In genomic region chr6:8130149-8130548, GRCm38 (mm10) we compare ENCODE assay signal across 25 mouse cellular contexts.
"Had no signal": no experiment of that assay in that cellular context is flagged by ENCODE, and none has a peak within 500 bp of the region (broad histone marks: within the 10 kb centered on the region; RNA-seq: fewer than 3 reads in every experiment).

No protein-coding gene starts in this region.

- H3K4me3 ChIP-seq: gastrocnemius, adult 2 months; heart, adult 2 months; heart, embryonic 12.5 days; hindbrain, embryonic 10.5 days; intestine, embryonic 15.5 days; layer of hippocampus, adult 2 months; left cerebral cortex, adult 2 months; limb, embryonic 13.5 days; limb, embryonic 15.5 days; liver, embryonic 12.5 days had no signal

- H3K9me3 ChIP-seq: hindbrain, embryonic 10.5 days; intestine, embryonic 15.5 days; limb, embryonic 13.5 days; limb, embryonic 15.5 days; liver, embryonic 12.5 days had no signal

- H3K36me3 ChIP-seq: heart, embryonic 12.5 days; hindbrain, embryonic 10.5 days; intestine, embryonic 15.5 days; limb, embryonic 13.5 days; limb, embryonic 15.5 days; liver, embryonic 12.5 days had no signal

- DNase-seq: forebrain, postnatal 0 days; gastrocnemius, adult 2 months; gastrocnemius, postnatal 10 days; gastrocnemius, postnatal 25 days; heart, adult 2 months; heart, postnatal 10 days; heart, postnatal 4 days; kidney, adult 18-20 months; kidney, adult 8-10 months; kidney, postnatal 10 days; kidney, postnatal 25 days; kidney, postnatal 4 days had no signal

- H3K9ac ChIP-seq: forebrain, postnatal 0 days; heart, embryonic 12.5 days; hindbrain, embryonic 14.5 days; intestine, embryonic 15.5 days; limb, embryonic 13.5 days; limb, embryonic 15.5 days; liver, embryonic 12.5 days; liver, embryonic 14.5 days had no signal

- ATAC-seq: forebrain, postnatal 0 days; hindbrain, embryonic 16.5 days; inflammation-experienced regulatory T-cells, adult 6 months; intestine, embryonic 15.5 days; intestine, postnatal 0 days; liver, embryonic 12.5 days had no signal

- H3K27me3 ChIP-seq: heart, embryonic 12.5 days; intestine, embryonic 15.5 days; limb, embryonic 13.5 days; limb, embryonic 15.5 days; liver, embryonic 12.5 days had no signal

- H3K27ac ChIP-seq: gastrocnemius, adult 2 months; heart, adult 2 months; hindbrain, embryonic 10.5 days; hindbrain, embryonic 14.5 days; intestine, embryonic 15.5 days; layer of hippocampus, adult 2 months; left cerebral cortex, adult 2 months; limb, embryonic 13.5 days; limb, embryonic 15.5 days; liver, embryonic 12.5 days; liver, embryonic 14.5 days had no signal

- H3K4me2 ChIP-seq: heart, embryonic 12.5 days; hindbrain, embryonic 14.5 days; intestine, embryonic 15.5 days; limb, embryonic 13.5 days; limb, embryonic 15.5 days; liver, embryonic 12.5 days had no signal

- H3K4me1 ChIP-seq: heart, embryonic 12.5 days; intestine, embryonic 15.5 days; limb, embryonic 13.5 days; limb, embryonic 15.5 days; liver, embryonic 12.5 days had no signal
